Mouse (Mus musculus) ES-E14 (cell line): ENCODE data around the gene Car8. TPM values are rescaled to one million over a fixed set of nuclear protein-coding genes. Genes with fewer than 3 reads are reported as not detected.

Experiments used
- DNase-seq: peaks from one replicate; pipeline ENCODE4 v3.0.0-alpha.2; 2013; ENCODE audit warnings: low read depth, low spot score
- H3K27ac ChIP-seq: 2 replicates; pipeline ENCODE4 v1.5.1; 2012; ENCODE audit warnings: low read depth, mild to moderate bottlenecking, low read length, moderate library complexity, mixed read lengths; ENCODE audit not compliant: poor library complexity, insufficient read depth, severe bottlenecking
- H3K36me3 ChIP-seq: 2 replicates; pipeline ENCODE4 v1.6.1; 2012; ENCODE audit warnings: mild to moderate bottlenecking, low read length, moderate library complexity, mixed read lengths; ENCODE audit not compliant: control insufficient read depth, poor library complexity, insufficient read depth, severe bottlenecking
- H3K4me1 ChIP-seq, 2 experiments: fragments of 150-350 bp in 1 of 2; sonication (generic) in 1 of 2; 2 replicates each; pipeline ENCODE4 v1.6.1; 2012; ENCODE audit warnings: low read length in 2 of 2, mild to moderate bottlenecking in 1 of 2, mixed read lengths in 1 of 2; ENCODE audit not compliant: control insufficient read depth in 2 of 2, insufficient read depth in 2 of 2, poor library complexity in 1 of 2
- H3K4me3 ChIP-seq, 2 experiments: fragments of 150-350 bp in 1 of 2; sonication (generic) in 1 of 2; 2 replicates each; pipeline ENCODE4 v1.5.1; 2012; ENCODE audit warnings: low read length in 2 of 2, low read depth in 1 of 2, mild to moderate bottlenecking in 1 of 2, mixed read lengths in 1 of 2; ENCODE audit not compliant: insufficient read depth in 1 of 2, poor library complexity in 1 of 2, severe bottlenecking in 1 of 2
- H3K9ac ChIP-seq: 2 replicates; pipeline ENCODE4 v1.6.1; 2012; ENCODE audit warnings: low read depth, mild to moderate bottlenecking, low read length, mixed read lengths; ENCODE audit not compliant: poor library complexity, insufficient read depth, severe bottlenecking
- H3K9me3 ChIP-seq: fragments of 150-350 bp; sonication (generic); 2 replicates; pipeline ENCODE4 v1.6.1; 2012; ENCODE audit warnings: low read depth, mild to moderate bottlenecking, low read length; ENCODE audit not compliant: control insufficient read depth, insufficient read depth
- CHD2 ChIP-seq: IDR thresholded peaks from 2 replicates; pipeline ENCODE4 v1.6.1; 2014; ENCODE audit warnings: mild to moderate bottlenecking, low read depth, low read length, inconsistent platforms
- HCFC1 ChIP-seq: IDR thresholded peaks from 2 replicates; pipeline ENCODE4 v1.6.1; 2012; ENCODE audit warnings: low read length, inconsistent platforms, borderline replicate concordance; ENCODE audit not compliant: insufficient read depth
- MAFK ChIP-seq: IDR thresholded peaks from 2 replicates; pipeline ENCODE4 v1.6.1; 2014; ENCODE audit warnings: mild to moderate bottlenecking, low read depth, low read length, inconsistent platforms; ENCODE audit not compliant: insufficient read depth
- ZC3H11A ChIP-seq: IDR thresholded peaks from 2 replicates; pipeline ENCODE4 v1.6.1; 2012; ENCODE audit warnings: low read depth, mild to moderate bottlenecking, inconsistent platforms, low read length, borderline replicate concordance
- ZNF384 ChIP-seq: IDR thresholded peaks from 2 replicates; pipeline ENCODE4 v1.6.1; 2012; ENCODE audit warnings: low read depth, low read length, inconsistent platforms
- in situ Hi-C, 2 experiments: fragments of 600-800 bp; cut with MboI; formaldehyde crosslinking; loops; one replicate each; pipeline ENCODE4 v1.15.1; 2025; ENCODE audit warnings: low sequenced_read_pairs in 2 of 2, inconsistent platforms in 1 of 2; ENCODE audit not compliant: unreplicated experiment in 2 of 2
- total RNA-seq: library from RNA; depleted of rRNA; stranded (reverse); fragments of 300-350 nt; gene quantifications from 2 replicates; pipeline ENCODE4 v1.2.3, GENCODE M21; 2012; rRNA removed

The Car8 gene
- total RNA-seq: 0.32 and 0.67 TPM in 2 replicates

- H3K9me3 ChIP-seq: no peaks in the 10 kb centered on the region
- H3K36me3 ChIP-seq: no peaks in the 10 kb centered on the region
- in situ Hi-C loops: no loop called here
- H3K9ac ChIP-seq: peak within 1 kb of the TSS; percentile 73
- H3K27ac ChIP-seq: no peak within 1 kb of the TSS
- peak within 1 kb of the TSS; percentile 64 to 67 for H3K4me3 ChIP-seq
- H3K4me1 ChIP-seq: peaks cover 0 to 2% of the 10 kb centered on the region in 2 experiments; a peak in 1 of 4 replicates
- no peak for DNase-seq
- TF ChIP-seq CHD2 (no peak), MAFK (no peak), HCFC1 (no peak), ZC3H11A (no peak), ZNF384 (no peak)
These were observed at the start of gene Car8 for GRCm38 (mm10) chr4:8238560-8239305. TSS of gene Car8 (minus strand) at chr4:8239041.

DNA sequence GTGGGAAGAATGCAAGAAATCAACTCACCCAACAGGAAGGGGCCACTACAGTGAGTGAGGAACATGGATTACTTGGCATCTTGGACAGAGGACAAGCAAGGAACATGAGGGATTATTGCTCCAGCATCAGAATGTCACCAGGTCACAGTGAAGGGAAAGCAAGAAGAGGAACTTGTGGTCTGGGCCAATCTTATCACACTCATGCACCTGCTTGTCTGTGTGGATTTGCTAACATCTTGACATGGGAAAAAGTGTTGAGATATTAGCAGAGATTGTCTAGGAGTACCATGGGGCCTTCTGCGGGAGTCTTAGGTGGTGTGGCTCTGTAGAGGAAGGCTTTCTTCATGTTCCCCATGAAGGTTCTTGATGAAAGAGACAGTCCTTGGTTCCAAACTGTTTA is 46.1 kb upstream of the Car8 start:
- in situ Hi-C loops: no loop called here
- Histone ChIP-seq H3K9ac (no peak overlapping the region), H3K4me3 (no peak overlapping the region), H3K27ac (no peak overlapping the region), H3K4me1 (no peaks in the 10 kb centered on the region), H3K9me3 (no peaks in the 10 kb centered on the region), H3K36me3 (no peaks in the 10 kb centered on the region)
- DNase-seq: no peak
- no peak for TF ChIP-seq ZC3H11A
- TF ChIP-seq MAFK: no peak
- no peak for TF ChIP-seq HCFC1
- no peak for TF ChIP-seq CHD2
- TF ChIP-seq ZNF384: no peak

- H3K9me3 ChIP-seq: no peaks in the 10 kb centered on the region
- no peaks in the 10 kb centered on the region for H3K36me3 ChIP-seq
- TF ChIP-seq ZC3H11A (no peak), ZNF384 (no peak)
- H3K9ac ChIP-seq: no peak overlapping the region
- in situ Hi-C loops: no loop called here
- H3K27ac ChIP-seq: no peak overlapping the region
- H3K4me1 ChIP-seq: no peaks in the 10 kb centered on the region
- no peak overlapping the region for H3K4me3 ChIP-seq
- DNase-seq: no peak
These were observed 39.3 kb upstream of the Car8 start for GRCm38 (mm10) chr4:8278159-8278558.

DNA sequence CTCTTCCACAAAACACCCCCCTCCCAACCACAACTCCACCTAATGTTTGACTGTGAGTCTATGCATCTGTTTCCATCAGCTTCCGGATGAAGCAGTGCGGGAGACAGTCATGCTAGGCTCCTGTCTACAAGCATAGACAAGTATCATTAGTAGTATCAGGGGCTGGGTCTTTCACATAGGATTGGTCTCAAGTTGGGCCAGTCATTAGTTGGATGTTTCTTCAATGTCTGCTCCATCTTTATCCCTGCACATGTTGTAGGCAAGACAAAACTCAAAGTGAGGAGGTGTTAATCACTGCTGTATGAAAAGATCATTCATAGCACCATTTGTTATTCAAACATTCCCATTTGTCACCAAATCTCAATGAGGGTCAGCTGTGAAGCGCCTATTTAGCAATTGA is 11.0 kb upstream of the Car8 start:
- H3K4me3 ChIP-seq: no peak overlapping the region
- H3K36me3 ChIP-seq: no peaks in the 10 kb centered on the region
- TF ChIP-seq HCFC1: no peak
- TF ChIP-seq ZNF384: no peak
- no peak for TF ChIP-seq ZC3H11A
- TF ChIP-seq CHD2: no peak
- TF ChIP-seq MAFK: no peak
- in situ Hi-C loops: no loop called here
- H3K9ac ChIP-seq: no peak overlapping the region
- H3K27ac ChIP-seq: no peak overlapping the region
- DNase-seq: no peak
- no peaks in the 10 kb centered on the region for H3K9me3 ChIP-seq
- no peaks in the 10 kb centered on the region for H3K4me1 ChIP-seq

DNA sequence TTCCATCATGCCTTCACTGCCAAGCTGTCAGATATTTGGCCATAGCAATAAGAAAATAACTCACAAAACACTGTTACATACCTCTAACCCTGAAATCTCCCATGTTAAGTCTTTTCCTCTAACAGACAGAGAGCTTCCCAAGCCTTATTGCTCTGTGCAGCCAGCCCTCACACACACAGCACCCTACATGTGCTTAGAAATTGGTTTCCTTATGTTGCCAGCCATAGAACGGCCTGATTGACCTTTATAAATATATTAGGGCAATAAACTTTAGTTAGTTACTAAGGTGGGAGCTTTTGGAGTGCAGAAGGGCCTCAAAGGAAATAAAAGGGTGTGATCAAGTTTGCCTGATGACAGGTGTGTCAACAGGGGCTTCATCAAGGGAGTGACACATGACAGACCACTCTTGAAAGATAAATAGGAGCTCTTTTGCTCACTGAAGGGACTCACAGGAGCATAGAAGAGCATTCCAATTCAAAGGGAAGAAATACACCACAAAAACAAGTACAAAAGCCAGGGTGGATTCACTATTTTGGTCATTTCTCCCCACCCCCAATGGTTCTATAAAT is 6.7 kb upstream of the Car8 start:
- Histone ChIP-seq H3K4me1 (no peaks in the 10 kb centered on the region), H3K9ac (no peak overlapping the region), H3K4me3 (no peak overlapping the region), H3K36me3 (no peaks in the 10 kb centered on the region), H3K9me3 (no peaks in the 10 kb centered on the region), H3K27ac (no peak overlapping the region)
- no peak for DNase-seq
- TF ChIP-seq CHD2 (no peak), MAFK (no peak), ZNF384 (no peak), ZC3H11A (no peak), HCFC1 (no peak)
- in situ Hi-C loops: no loop called here
